Mouse (Mus musculus) cerebellum, adult 2 months (tissue): ENCODE data around the gene Meaf6.

ENCODE experiments used
- CTCF ChIP-seq: fragments of 200-500 bp; IDR thresholded peaks from 2 replicates; pipeline ENCODE4 v1.5.1; 2011; ENCODE audit warnings: low read depth, mild to moderate bottlenecking, control low read depth, low read length, moderate library complexity, borderline replicate concordance; ENCODE audit not compliant: insufficient read depth
- POLR2A ChIP-seq: fragments of 200-500 bp; IDR thresholded peaks from 2 replicates; pipeline ENCODE4 v1.6.1; 2011; ENCODE audit warnings: low read length, control low read depth, borderline replicate concordance; ENCODE audit not compliant: insufficient read depth

DNA sequence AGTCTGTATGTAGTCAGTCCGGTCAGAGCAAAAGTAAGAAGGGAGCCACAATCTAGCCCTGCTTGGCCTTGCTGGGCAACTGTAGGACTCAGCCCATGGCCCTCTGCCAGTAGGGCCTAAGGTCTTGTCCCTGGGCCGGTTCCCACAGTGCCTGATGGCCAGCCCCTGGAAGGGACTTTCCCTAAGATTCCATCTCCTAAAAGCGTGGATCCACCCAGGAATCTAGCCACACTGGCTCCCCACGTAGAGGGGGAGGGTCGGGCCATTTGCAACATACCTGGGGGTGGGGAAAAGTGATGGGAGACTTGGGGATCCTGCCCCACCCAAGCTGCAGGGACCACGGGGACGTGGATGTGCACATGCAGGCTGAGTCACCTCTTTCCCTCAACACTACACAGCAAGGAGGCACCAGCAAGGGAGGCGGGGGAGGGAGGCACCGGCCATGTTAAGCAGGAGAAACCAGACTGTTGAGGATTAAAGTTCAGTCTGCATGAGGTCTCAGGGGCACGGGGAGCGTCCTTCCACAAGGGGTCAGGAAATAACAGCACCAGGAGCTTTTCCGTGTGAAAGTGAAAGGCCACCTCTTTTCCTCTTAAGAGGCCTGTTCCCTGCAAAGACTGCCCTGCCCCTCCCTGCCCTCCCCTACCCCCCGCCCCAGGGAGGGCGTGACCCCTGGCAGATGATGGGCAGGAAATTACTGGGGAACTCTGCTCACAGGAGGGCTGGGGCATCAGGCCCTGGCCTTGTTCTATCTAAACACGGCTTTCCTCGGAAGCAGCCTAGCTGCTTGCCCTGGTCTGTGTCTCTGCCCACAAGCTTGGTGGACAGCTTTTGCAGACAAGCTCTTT, 37.7 kb downstream of the Meaf6 start:
- TF ChIP-seq POLR2A, result no peak
- TF ChIP-seq CTCF, result no peak
